Mouse (Mus musculus): ENCODE data around the gene Fbxo3. TPM values are rescaled to one million over a fixed set of nuclear protein-coding genes. Genes with fewer than 3 reads are reported as not detected.
"Not testable (repeated sequence)": the region's sequence is repeated elsewhere in the genome, so short reads cannot be mapped to it uniquely, and the experiment has no call there.

Gene Fbxo3
- total RNA-seq, 1 experiment = 13.6 TPM

GRCm38 (mm10) chr2:104001861-104002260, 25.7 kb upstream of the Fbxo3 start:
- Histone ChIP-seq H3K4me3 (ENCODE audit: insufficient read depth in 1 of 2, low read depth in 1 of 2, low read length in 2 of 2, poor library complexity in 1 of 2, severe bottlenecking in 1 of 2) (no peak overlapping the region), H3K36me3 (ENCODE audit: control insufficient read depth, insufficient read depth, low read length, poor library complexity, severe bottlenecking) (no peaks in the 10 kb centered on the region), H3K9ac (ENCODE audit: insufficient read depth, low read depth, low read length, poor library complexity, severe bottlenecking) (no peak overlapping the region), H3K27ac (ENCODE audit: insufficient read depth, low read depth, low read length, poor library complexity, severe bottlenecking) (no peak overlapping the region), H3K4me1 (ENCODE audit: control insufficient read depth in 2 of 2, insufficient read depth in 2 of 2, low read length in 2 of 2, poor library complexity in 1 of 2) (peaks cover 0 to 1% of the 10 kb centered on the region in 2 experiments; a peak in 2 of 4 replicates), H3K9me3 (ENCODE audit: control insufficient read depth, insufficient read depth, low read depth, low read length) (no peaks in the 10 kb centered on the region)
- TF ChIP-seq CHD2 (IDR thresholded peaks at IDR 0.05; ENCODE audit: low read depth, low read length) = no peak
- TF ChIP-seq ZNF384 (IDR thresholded peaks at IDR 0.05; ENCODE audit: low read depth, low read length) = no peak
- TF ChIP-seq MAFK (IDR thresholded peaks at IDR 0.05; ENCODE audit: insufficient read depth, low read depth, low read length) = no peak
- TF ChIP-seq HCFC1 (IDR thresholded peaks at IDR 0.05; ENCODE audit: borderline replicate concordance, insufficient read depth, low read length) = no peak
- no peak for TF ChIP-seq ZC3H11A (IDR thresholded peaks at IDR 0.05; ENCODE audit: borderline replicate concordance, low read depth, low read length)
- in situ Hi-C loops (cut with MboI; ENCODE audit: low sequenced_read_pairs in 2 of 2, unreplicated experiment in 2 of 2) = no loop called here
- no peak for DNase-seq (ENCODE audit: low read depth, low spot score)

- Histone ChIP-seq H3K27ac (ENCODE audit: insufficient read depth, low read depth, low read length, poor library complexity, severe bottlenecking) (no peak overlapping the region), H3K9me3 (ENCODE audit: control insufficient read depth, insufficient read depth, low read depth, low read length) (no peaks in the 10 kb centered on the region), H3K36me3 (ENCODE audit: control insufficient read depth, insufficient read depth, low read length, poor library complexity, severe bottlenecking) (no peaks in the 10 kb centered on the region), H3K9ac (ENCODE audit: insufficient read depth, low read depth, low read length, poor library complexity, severe bottlenecking) (no peak overlapping the region), H3K4me1 (ENCODE audit: control insufficient read depth in 2 of 2, insufficient read depth in 2 of 2, low read length in 2 of 2, poor library complexity in 1 of 2) (peaks cover 0 to 1% of the 10 kb centered on the region in 2 experiments; a peak in 2 of 4 replicates), H3K4me3 (ENCODE audit: insufficient read depth in 1 of 2, low read depth in 1 of 2, low read length in 2 of 2, poor library complexity in 1 of 2, severe bottlenecking in 1 of 2) (peak overlapping the region in 1 of 2 experiments; percentile 16; a peak in 1 of 4 replicates)
- in situ Hi-C loops (cut with MboI; ENCODE audit: low sequenced_read_pairs in 2 of 2, unreplicated experiment in 2 of 2) = no loop called here
- TF ChIP-seq ZC3H11A (IDR thresholded peaks at IDR 0.05; ENCODE audit: borderline replicate concordance, low read depth, low read length) = no peak
- TF ChIP-seq MAFK (IDR thresholded peaks at IDR 0.05; ENCODE audit: insufficient read depth, low read depth, low read length) = peak; percentile 53; the same call in 1 of the 2 replicates
- DNase-seq (ENCODE audit: low read depth, low spot score) = peak; percentile 75
Measured at GRCm38 (mm10) chr2:104002711-104003413, 24.7 kb upstream of the Fbxo3 start.

- H3K9ac ChIP-seq (ENCODE audit: insufficient read depth, low read depth, low read length, poor library complexity, severe bottlenecking) = no peak overlapping the region
- no peak for TF ChIP-seq ZNF384 (IDR thresholded peaks at IDR 0.05; ENCODE audit: low read depth, low read length)
- no peak for TF ChIP-seq ZC3H11A (IDR thresholded peaks at IDR 0.05; ENCODE audit: borderline replicate concordance, low read depth, low read length)
- no peak for TF ChIP-seq HCFC1 (IDR thresholded peaks at IDR 0.05; ENCODE audit: borderline replicate concordance, insufficient read depth, low read length)
- TF ChIP-seq CHD2 (IDR thresholded peaks at IDR 0.05; ENCODE audit: low read depth, low read length) = no peak
- no peak for TF ChIP-seq MAFK (IDR thresholded peaks at IDR 0.05; ENCODE audit: insufficient read depth, low read depth, low read length)
- no peaks in the 10 kb centered on the region for H3K36me3 ChIP-seq (ENCODE audit: control insufficient read depth, insufficient read depth, low read length, poor library complexity, severe bottlenecking)
Measured at GRCm38 (mm10) chr2:104007793-104008519, 19.6 kb upstream of the Fbxo3 start.

GRCm38 (mm10) chr2:104008853-104009252, 18.7 kb upstream of the Fbxo3 start:
- H3K9ac ChIP-seq (ENCODE audit: insufficient read depth, low read depth, low read length, poor library complexity, severe bottlenecking); H3K27ac ChIP-seq (ENCODE audit: insufficient read depth, low read depth, low read length, poor library complexity, severe bottlenecking); H3K36me3 ChIP-seq (ENCODE audit: control insufficient read depth, insufficient read depth, low read length, poor library complexity, severe bottlenecking); DNase-seq (ENCODE audit: low read depth, low spot score); H3K4me1 ChIP-seq (ENCODE audit: control insufficient read depth in 2 of 2, insufficient read depth in 2 of 2, low read length in 2 of 2, poor library complexity in 1 of 2); H3K4me3 ChIP-seq (ENCODE audit: insufficient read depth in 1 of 2, low read depth in 1 of 2, low read length in 2 of 2, poor library complexity in 1 of 2, severe bottlenecking in 1 of 2); in situ Hi-C loops (cut with MboI; ENCODE audit: low sequenced_read_pairs in 2 of 2, unreplicated experiment in 2 of 2); H3K9me3 ChIP-seq (ENCODE audit: control insufficient read depth, insufficient read depth, low read depth, low read length): not testable (repeated sequence)

More at GRCm38 (mm10) chr2:104007793-104008519, 19.6 kb upstream of the Fbxo3 start:
- peaks cover 0 to 1% of the 10 kb centered on the region in 2 experiments; a peak in 2 of 4 replicates for H3K4me1 ChIP-seq (ENCODE audit: control insufficient read depth in 2 of 2, insufficient read depth in 2 of 2, low read length in 2 of 2, poor library complexity in 1 of 2)
- H3K4me3 ChIP-seq (ENCODE audit: insufficient read depth in 1 of 2, low read depth in 1 of 2, low read length in 2 of 2, poor library complexity in 1 of 2, severe bottlenecking in 1 of 2) = no peak overlapping the region
- no peaks in the 10 kb centered on the region for H3K9me3 ChIP-seq (ENCODE audit: control insufficient read depth, insufficient read depth, low read depth, low read length)
- DNase-seq (ENCODE audit: low read depth, low spot score) = no peak
- in situ Hi-C loops (cut with MboI; ENCODE audit: low sequenced_read_pairs in 2 of 2, unreplicated experiment in 2 of 2) = no loop called here
- no peak overlapping the region for H3K27ac ChIP-seq (ENCODE audit: insufficient read depth, low read depth, low read length, poor library complexity, severe bottlenecking)

Data from ES-E14 (cell line).